Mouse (Mus musculus) testis, adult 2 months (tissue): ENCODE results near the gene Tsc1.

Experiments used
- CTCF ChIP-seq: fragments of 200-500 bp; IDR thresholded peaks from 2 replicates; pipeline ENCODE4 v1.5.1; 2012; ENCODE audit warnings: low read depth, mild to moderate bottlenecking, inconsistent platforms, low read length, moderate library complexity; ENCODE audit not compliant: control insufficient read depth, insufficient read depth, insufficient replicate concordance
- POLR2A ChIP-seq: fragments of 200-500 bp; IDR thresholded peaks from 2 replicates; pipeline ENCODE4 v1.6.1; 2012; ENCODE audit warnings: low read depth, mild to moderate bottlenecking, inconsistent platforms, low read length, moderate library complexity; ENCODE audit not compliant: control insufficient read depth

- TF ChIP-seq CTCF: no peak
- no peak for TF ChIP-seq POLR2A
Measured at GRCm38 (mm10) chr2:28706106-28706636, 65.1 kb downstream of the Tsc1 start.
